Mouse (Mus musculus): ENCODE measurements around the gene Ldha. TPM values are rescaled to one million over a fixed set of nuclear protein-coding genes. Genes with fewer than 3 reads are reported as not detected.
"Not testable (repeated sequence)": the region's sequence is repeated elsewhere in the genome, so short reads cannot be mapped to it uniquely, and the experiment has no call there.

Gene Ldha
- polyA plus RNA-seq, 1 experiment from 2014 or later, result 3,525 TPM

DNA sequence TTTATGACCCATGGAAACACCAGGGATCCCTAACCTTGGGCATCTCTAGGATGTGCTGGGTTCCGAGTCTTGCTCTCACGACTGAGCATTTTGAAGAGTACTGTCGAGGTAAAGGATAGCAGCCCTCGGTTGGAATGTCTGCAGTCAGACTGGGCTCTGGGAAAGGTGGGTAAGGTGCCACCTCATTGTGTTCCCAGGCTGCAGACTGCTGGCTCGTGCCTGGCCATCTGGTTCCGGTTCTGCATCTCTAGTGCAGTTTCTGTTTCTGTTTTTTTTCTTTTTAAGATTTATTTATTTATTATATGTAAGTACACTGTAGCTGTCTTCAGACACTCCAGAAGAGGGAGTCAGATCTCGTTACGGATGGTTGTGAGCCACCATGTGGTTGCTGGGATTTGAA lies 40.7 kb downstream of the Ldha start:
- H3K9me3 ChIP-seq (ENCODE audit: control insufficient read depth, low read length), result not testable (repeated sequence)
- WGBS, result 82% methylated on average over 6 of the region's 8 CpGs

DNA sequence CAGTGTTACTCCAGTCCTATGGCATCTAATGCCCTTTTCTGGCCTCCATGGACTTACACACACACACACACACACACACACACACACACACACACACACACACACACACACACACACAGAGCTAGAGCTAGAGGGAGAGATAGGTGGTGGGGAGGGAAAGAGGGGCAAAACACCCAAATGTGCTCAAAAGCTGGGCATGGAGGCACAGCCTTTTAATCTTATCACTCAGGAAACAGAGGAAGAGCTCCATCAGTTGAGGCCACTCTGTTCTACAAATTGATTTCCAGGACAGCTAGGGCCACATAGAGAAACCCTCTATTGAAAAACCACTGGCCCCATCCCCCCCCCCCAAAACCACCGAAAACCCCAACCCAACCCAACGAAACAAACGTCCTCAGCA lies 42.0 kb downstream of the Ldha start:
- ATAC-seq (replicated peaks; ENCODE audit: low FRiP score) (peak; percentile 70), DNase-seq (ENCODE audit: low spot score) (no peak)
- no peaks in the 10 kb centered on the region for H3K9me3 ChIP-seq (ENCODE audit: control insufficient read depth, low read length)
- H3K4me2 ChIP-seq, result no peak overlapping the region; the same call in 1 of the 2 replicates
- H3K4me3 ChIP-seq (ENCODE audit: low read depth, low read length), result no peak overlapping the region
- no peaks in the 10 kb centered on the region for H3K27me3 ChIP-seq (replicated peaks; ENCODE audit: control insufficient read depth, insufficient read depth, low read length)
- H3K9ac ChIP-seq (ENCODE audit: low read depth, low read length), result no peak overlapping the region
- H3K4me1 ChIP-seq (replicated peaks; ENCODE audit: control insufficient read depth, insufficient read depth, low read length), result peaks cover 10% of the 10 kb centered on the region
- WGBS, result 67% methylated on average over 3 of the region's 3 CpGs
- peaks cover 2% of the 10 kb centered on the region; the same call in 1 of the 2 replicates for H3K36me3 ChIP-seq (ENCODE audit: control insufficient read depth, insufficient read depth, low read length)
- H3K27ac ChIP-seq (ENCODE audit: low read depth, low read length), result peak overlapping the region; percentile 34

More for the DNA sequence above, 40.7 kb downstream of the Ldha start:
- not testable (repeated sequence) for H3K27ac ChIP-seq (ENCODE audit: low read depth, low read length); ATAC-seq (replicated peaks; ENCODE audit: low FRiP score); H3K36me3 ChIP-seq (ENCODE audit: control insufficient read depth, insufficient read depth, low read length); H3K9ac ChIP-seq (ENCODE audit: low read depth, low read length); H3K4me3 ChIP-seq (ENCODE audit: low read depth, low read length); H3K4me2 ChIP-seq; H3K27me3 ChIP-seq (replicated peaks; ENCODE audit: control insufficient read depth, insufficient read depth, low read length); DNase-seq (ENCODE audit: low spot score)
- peaks cover 14% of the 10 kb centered on the region for H3K4me1 ChIP-seq (replicated peaks; ENCODE audit: control insufficient read depth, insufficient read depth, low read length)

DNA sequence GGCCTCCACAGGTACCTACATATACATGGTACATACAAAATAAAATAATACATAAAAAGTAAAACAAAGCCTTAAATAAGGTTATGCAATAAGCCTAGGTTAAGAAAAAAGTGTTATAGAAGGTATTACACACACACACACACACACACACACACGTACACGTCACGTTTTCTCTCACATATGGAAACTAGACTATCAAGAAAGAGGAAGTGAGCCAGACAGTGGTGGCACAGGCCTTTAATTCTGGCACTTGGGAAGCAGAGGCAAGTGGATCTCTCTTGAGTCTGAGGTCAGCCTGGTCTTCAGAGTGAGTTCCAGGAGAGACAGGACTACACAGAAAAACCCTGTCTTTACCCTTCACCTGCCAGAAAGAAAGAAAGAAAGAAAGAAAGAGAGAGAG lies 54.2 kb downstream of the Ldha start:
- Histone ChIP-seq H3K36me3 (ENCODE audit: control insufficient read depth, insufficient read depth, low read length) (peaks cover 30% of the 10 kb centered on the region), H3K27ac (ENCODE audit: low read depth, low read length) (no peak overlapping the region), H3K27me3 (replicated peaks; ENCODE audit: control insufficient read depth, insufficient read depth, low read length) (no peaks in the 10 kb centered on the region), H3K9me3 (ENCODE audit: control insufficient read depth, low read length) (no peaks in the 10 kb centered on the region), H3K4me3 (ENCODE audit: low read depth, low read length) (no peak overlapping the region), H3K9ac (ENCODE audit: low read depth, low read length) (no peak overlapping the region), H3K4me1 (replicated peaks; ENCODE audit: control insufficient read depth, insufficient read depth, low read length) (no peaks in the 10 kb centered on the region; the same call in 1 of the 2 replicates), H3K4me2 (no peak overlapping the region)
- DNase-seq (ENCODE audit: low spot score) (no peak), ATAC-seq (replicated peaks; ENCODE audit: low FRiP score) (no peak)
- 86% methylated on average over 3 of the region's 3 CpGs for WGBS

DNA sequence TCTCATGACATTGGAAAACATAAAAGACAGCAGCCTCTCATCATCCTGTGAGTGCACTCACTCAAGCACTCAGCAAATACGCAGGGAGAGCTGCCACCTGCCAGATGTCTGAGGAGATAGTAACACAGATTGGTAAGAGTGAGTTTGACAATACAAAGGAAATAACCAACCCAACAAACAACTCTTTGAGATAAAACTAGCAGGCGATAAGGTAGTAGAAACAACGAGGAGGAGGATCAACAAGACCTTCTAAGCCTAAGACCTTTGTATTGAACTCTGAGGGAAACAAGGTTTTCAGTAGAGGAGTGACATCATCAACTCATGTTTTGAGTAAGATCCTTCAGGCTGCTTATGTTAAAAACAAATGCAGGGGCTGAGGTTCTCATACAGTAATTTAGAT lies 58.1 kb downstream of the Ldha start:
- Histone ChIP-seq H3K4me3 (ENCODE audit: low read depth, low read length) (no peak overlapping the region), H3K9ac (ENCODE audit: low read depth, low read length) (no peak overlapping the region), H3K27ac (ENCODE audit: low read depth, low read length) (no peak overlapping the region), H3K4me2 (no peak overlapping the region), H3K27me3 (replicated peaks; ENCODE audit: control insufficient read depth, insufficient read depth, low read length) (no peaks in the 10 kb centered on the region), H3K36me3 (ENCODE audit: control insufficient read depth, insufficient read depth, low read length) (peaks cover 21% of the 10 kb centered on the region), H3K9me3 (ENCODE audit: control insufficient read depth, low read length) (no peaks in the 10 kb centered on the region), H3K4me1 (replicated peaks; ENCODE audit: control insufficient read depth, insufficient read depth, low read length) (no peaks in the 10 kb centered on the region; the same call in 1 of the 2 replicates)
- 54% methylated on average over 3 of the region's 3 CpGs for whole genome bisulfite sequencing
- ATAC-seq (replicated peaks; ENCODE audit: low FRiP score), result no peak
- peak; percentile 3 for DNase-seq (ENCODE audit: low spot score)

Other genes starting within 250 kb of the Ldha start
- 13.2 and 15.7 TPM in 2 replicates for gene Sergef, start 201.7 kb upstream of the Ldha start, polyA plus RNA-seq (2014; fragmentation: Nextera tagmentation; extraction: Ambion mirVana)
- 0.11 and 0.30 TPM in 2 replicates for gene Tph1, start 168.9 kb upstream of the Ldha start, polyA plus RNA-seq (2014; fragmentation: Nextera tagmentation; extraction: Ambion mirVana)
- 30.7 and 32.7 TPM in 2 replicates for gene Saal1, start 130.8 kb upstream of the Ldha start, polyA plus RNA-seq (2014; fragmentation: Nextera tagmentation; extraction: Ambion mirVana)
- 0.29 and 0.78 TPM in 2 replicates for gene Saa3, start 125.8 kb upstream of the Ldha start, polyA plus RNA-seq (2014; fragmentation: Nextera tagmentation; extraction: Ambion mirVana)
- gene Saa4, start 108.9 kb upstream of the Ldha start, polyA plus RNA-seq (2014; fragmentation: Nextera tagmentation; extraction: Ambion mirVana), result 5.7 and 6.1 TPM in 2 replicates
- 0.90 and 1.1 TPM in 2 replicates for gene Saa1, start 98.5 kb upstream of the Ldha start, polyA plus RNA-seq (2014; fragmentation: Nextera tagmentation; extraction: Ambion mirVana)
- 1.2 TPM in 1 of 2 replicates, not detected in the other for gene Saa2, start 89.7 kb upstream of the Ldha start, polyA plus RNA-seq (2014; fragmentation: Nextera tagmentation; extraction: Ambion mirVana)
- 15.5 and 16.7 TPM in 2 replicates for gene Hps5, start 45.4 kb upstream of the Ldha start, polyA plus RNA-seq (2014; fragmentation: Nextera tagmentation; extraction: Ambion mirVana)
- 83.6 and 95.7 TPM in 2 replicates for gene Gtf2h1, start 45.4 kb upstream of the Ldha start, polyA plus RNA-seq (2014; fragmentation: Nextera tagmentation; extraction: Ambion mirVana)
- 0.17 and 0.73 TPM in 2 replicates for gene Ldhc, start 19.7 kb downstream of the Ldha start, polyA plus RNA-seq (2014; fragmentation: Nextera tagmentation; extraction: Ambion mirVana)
- gene Tsg101, start 78.5 kb downstream of the Ldha start, polyA plus RNA-seq (2014; fragmentation: Nextera tagmentation; extraction: Ambion mirVana), result 129 and 133 TPM in 2 replicates
- 9.1 and 10.5 TPM in 2 replicates for gene Uevld, start 117.1 kb downstream of the Ldha start, polyA plus RNA-seq (2014; fragmentation: Nextera tagmentation; extraction: Ambion mirVana)
- gene Gm9999, start 142.1 kb downstream of the Ldha start, polyA plus RNA-seq (2014; fragmentation: Nextera tagmentation; extraction: Ambion mirVana), result not detected in 2 replicates
- 21.4 and 25.3 TPM in 2 replicates for gene Spty2d1, start 166.9 kb downstream of the Ldha start, polyA plus RNA-seq (2014; fragmentation: Nextera tagmentation; extraction: Ambion mirVana)
- 23.3 and 24.2 TPM in 2 replicates for gene Tmem86a, start 209.1 kb downstream of the Ldha start, polyA plus RNA-seq (2014; fragmentation: Nextera tagmentation; extraction: Ambion mirVana)